Mouse (Mus musculus): Measurements from ENCODE around the gene Mtm1.
"Not testable (repeated sequence)": the region's sequence is repeated elsewhere in the genome, so short reads cannot be mapped to it uniquely, and the experiment has no call there.

Mtm1 gene

DNA sequence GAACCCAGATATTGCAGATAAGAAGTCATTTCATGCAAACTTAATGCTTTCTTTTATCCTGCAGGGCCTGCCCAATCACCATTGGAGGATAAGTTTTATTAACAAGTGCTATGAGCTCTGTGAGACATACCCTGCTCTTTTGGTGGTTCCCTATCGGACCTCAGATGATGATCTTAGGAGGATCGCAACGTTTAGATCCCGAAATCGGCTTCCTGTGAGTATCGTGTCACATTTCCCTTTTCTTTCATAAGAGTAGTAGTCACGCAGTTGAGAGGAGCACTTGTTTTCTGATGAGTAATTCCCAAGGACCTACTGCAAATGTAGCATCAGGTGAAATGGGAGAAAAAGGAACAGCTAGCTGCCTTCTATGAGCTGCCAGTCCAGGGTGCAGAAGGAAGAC is 76.5 kb downstream of the Mtm1 start:
- DNase-seq = no peak

- peak; percentile 25 for DNase-seq
Observed at GRCm38 (mm10) chrX:71294191-71294590, 83.6 kb downstream of the Mtm1 start.

DNA sequence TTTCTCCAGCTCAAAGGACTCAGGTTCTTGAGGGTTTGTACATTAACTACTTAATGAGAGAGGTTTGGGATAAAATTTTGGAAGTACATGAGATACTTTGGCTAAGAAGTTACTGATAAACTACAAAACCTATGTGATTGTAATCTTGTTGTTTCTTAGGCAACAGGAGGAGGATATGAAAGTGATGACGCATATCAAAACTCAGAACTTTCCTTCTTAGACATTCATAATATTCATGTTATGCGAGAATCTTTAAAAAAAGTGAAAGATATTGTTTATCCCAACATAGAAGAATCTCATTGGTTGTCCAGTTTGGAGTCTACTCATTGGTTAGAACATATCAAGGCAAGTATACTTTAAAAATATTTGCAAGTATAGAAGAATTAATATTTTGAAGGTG is 85.4 kb downstream of the Mtm1 start:
- DNase-seq = no peak

DNA sequence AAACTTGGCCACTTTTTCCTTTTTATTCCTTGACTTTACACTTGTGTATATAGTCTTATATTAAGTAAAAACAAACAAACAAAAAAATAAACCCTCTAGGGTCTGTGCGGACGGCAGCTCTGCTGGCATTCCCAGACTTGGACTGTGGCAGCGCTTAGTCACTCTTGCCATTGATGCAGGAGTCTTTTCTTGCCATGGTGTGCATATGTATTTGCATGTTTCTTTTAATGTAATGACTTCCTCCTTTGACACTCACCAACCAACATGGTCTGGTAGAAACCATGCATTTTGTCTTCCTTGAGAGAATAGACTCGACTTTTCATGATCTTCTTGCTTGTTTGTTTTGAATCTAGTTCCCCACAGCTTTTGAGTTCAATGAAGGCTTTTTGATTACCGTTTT is 91.6 kb downstream of the Mtm1 start:
- no peak for DNase-seq

- DNase-seq = peak; percentile 48
Observed at GRCm38 (mm10) chrX:71311229-71311628, 100.7 kb downstream of the Mtm1 start.

DNA sequence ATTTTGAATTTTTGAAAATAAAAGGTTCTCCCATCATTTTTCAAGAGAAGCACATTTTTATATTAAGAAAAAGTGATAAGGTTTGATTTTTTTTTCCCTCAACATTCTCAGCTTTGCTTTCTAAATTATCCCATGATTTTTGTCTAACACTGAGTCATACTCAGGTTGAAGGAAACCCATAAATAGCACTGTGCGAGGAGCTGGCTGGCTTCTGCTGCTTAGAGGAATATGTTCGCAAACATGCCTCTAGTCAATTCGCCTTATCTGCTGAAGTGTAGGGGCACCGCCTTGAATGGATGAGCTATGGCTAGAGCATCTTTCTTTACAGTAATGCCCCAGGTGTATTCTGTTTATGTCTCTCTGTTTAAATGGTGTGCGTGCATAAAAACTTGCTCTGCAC is 103.8 kb downstream of the Mtm1 start:
- DNase-seq = peak; percentile 26

GRCm38 (mm10) chrX:71352033-71352432 is 141.5 kb downstream of the Mtm1 start:
- DNase-seq = no peak

GRCm38 (mm10) chrX:71355331-71355730 is 144.8 kb downstream of the Mtm1 start:
- DNase-seq = no peak

DNA sequence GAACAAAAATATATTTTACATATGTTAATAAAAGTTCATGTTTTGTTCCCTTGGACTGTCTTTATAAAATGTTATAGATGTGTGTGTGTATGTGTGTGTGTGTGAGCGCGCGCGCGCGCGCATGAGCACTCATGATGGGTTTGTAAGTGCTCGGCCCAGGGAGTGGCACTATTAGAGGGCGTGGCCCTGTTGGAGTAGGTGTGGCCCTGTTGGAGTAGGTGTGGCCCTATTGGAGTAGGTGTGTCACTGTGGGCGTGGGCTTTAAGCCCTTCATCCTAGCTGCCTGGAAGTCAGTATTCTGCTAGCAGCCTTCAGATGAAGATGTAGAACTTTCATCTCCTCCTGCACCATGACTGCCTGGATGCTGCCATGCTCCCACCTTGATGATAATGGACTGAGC is 151.2 kb downstream of the Mtm1 start:
- not testable (repeated sequence) for DNase-seq

- peak; percentile 24 for DNase-seq
Observed at GRCm38 (mm10) chrX:71364062-71364461, 153.5 kb downstream of the Mtm1 start.

DNA sequence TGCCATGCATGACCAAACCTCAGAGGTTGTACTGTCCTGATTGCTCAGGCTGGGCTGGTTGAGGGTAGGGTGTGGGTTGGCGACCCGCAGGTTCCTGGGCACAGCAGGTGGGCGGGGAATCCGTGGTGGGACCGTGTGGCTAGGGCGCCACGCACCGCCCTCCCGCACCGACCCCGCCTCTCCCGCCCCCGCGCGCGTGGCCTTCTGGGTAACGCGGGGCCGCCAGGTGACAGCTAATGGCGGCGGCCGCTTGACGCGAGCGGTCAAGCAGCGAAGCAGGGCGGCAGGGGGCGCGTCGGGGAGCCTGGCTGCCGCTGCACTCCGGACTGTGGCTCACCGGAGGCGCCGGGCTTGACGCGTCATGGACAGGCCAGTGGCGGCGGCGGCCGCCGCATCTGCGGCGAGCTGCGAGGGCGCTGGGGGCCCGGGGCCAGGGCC is 154.0 kb downstream of the Mtm1 start, which contains the start of gene Mtmr1:
Gene Mtmr1 (plus strand): TSS at position 207 of the 438 bp plus-strand sequence.
- peak; percentile 73 for DNase-seq

DNA sequence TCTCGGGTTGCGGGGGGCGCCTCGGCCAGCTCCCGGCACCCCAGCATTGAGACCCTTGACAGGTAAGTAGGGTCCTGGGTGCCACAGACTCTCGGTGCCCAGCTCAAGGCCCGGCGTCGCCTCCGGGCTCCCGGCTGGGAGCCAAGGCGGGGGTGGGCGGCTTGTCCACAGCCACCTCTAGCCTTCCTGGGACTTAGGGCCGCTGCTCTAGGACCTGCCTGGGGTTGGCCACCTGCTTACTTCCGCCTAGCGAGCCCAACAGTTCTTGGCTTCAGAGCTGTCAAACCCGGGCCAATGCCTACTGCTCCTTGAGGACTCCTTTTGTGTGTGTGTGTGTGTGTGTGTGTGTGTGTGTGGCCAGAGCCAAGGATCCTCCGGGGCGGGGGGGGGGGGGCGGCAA is 154.4 kb downstream of the Mtm1 start:
- peak; percentile 20 for DNase-seq

Measured in right cerebral cortex, adult 18-20 months (tissue).